8 mouse cellular contexts compared by ENCODE assay signal in the genomic region with DNA sequence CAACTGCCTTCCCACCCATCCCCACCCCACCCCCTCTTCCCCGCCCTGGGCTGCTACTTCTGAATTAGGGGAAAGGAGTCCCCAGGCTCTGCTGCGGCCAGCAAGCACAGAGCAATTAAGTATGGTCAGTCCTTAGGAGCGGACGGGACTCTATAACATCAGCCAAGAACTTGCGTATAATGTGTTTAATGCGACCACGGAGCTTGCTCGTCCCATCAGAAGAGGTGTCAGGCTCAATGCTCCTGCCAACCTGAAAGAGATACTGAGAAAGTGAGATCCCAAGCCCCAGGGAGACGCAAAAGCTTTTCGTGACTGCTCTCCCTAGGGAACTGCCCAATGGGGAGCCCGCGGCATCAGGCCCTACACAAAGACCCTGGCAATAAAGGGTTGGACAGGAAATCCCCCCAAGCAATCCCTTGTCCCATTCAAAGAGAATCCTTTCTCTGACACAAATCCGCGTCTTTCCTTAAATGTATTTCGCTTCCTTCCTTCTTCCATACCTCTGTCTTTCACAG. TPM values are rescaled to one million over a fixed set of nuclear protein-coding genes. Genes with fewer than 3 reads are reported as not detected.
A peak's percentile ranks its signal among the peaks of the same experiment; 100 is the strongest.
DNase-seq lines count a peak whose midpoint lies in the region; ATAC-seq and TF ChIP-seq lines count a peak whose summit lies in the region.

No protein-coding gene starts in this region.

- H3K4me1 ChIP-seq in liver, embryonic 12.5 days, result peaks cover 20% of the 10 kb centered on the region
- H3K4me1 ChIP-seq in stomach, embryonic 16.5 days (ENCODE audit: control insufficient read depth, insufficient read depth, low read length), result peaks cover 6% of the 10 kb centered on the region

- peak overlapping the region; percentile 63 for H3K27ac ChIP-seq in gastrocnemius, adult 2 months
- no peak overlapping the region for H3K27ac ChIP-seq in liver, embryonic 12.5 days
- peak overlapping the region; percentile 93 for H3K27ac ChIP-seq in stomach, embryonic 16.5 days (ENCODE audit: low read length)

- no peak for DNase-seq in gastrocnemius, adult 2 months
- DNase-seq in gastrocnemius, adult 18-20 months (ENCODE audit: low spot score), result no peak
- DNase-seq in right cerebral cortex, postnatal 25 days, result peak; percentile 3
- no peak for DNase-seq in right cerebral cortex, adult 18-20 months
- no peak for DNase-seq in spleen, postnatal 14 days (ENCODE audit: low spot score in 2 of 2)

- no peaks in the 10 kb centered on the region for H3K9me3 ChIP-seq in liver, embryonic 12.5 days (replicated peaks)
- no peaks in the 10 kb centered on the region for H3K9me3 ChIP-seq in stomach, embryonic 16.5 days (replicated peaks; ENCODE audit: control insufficient read depth, low read length)

- TF ChIP-seq CTCF in gastrocnemius, adult 2 months (IDR thresholded peaks at IDR 0.05), result no peak

- peak overlapping the region; percentile 89 for H3K4me2 ChIP-seq in liver, embryonic 12.5 days
- H3K4me2 ChIP-seq in stomach, embryonic 16.5 days (ENCODE audit: low read depth, low read length), result peak overlapping the region; percentile 81

- peaks cover 49% of the 10 kb centered on the region for H3K27me3 ChIP-seq in liver, embryonic 12.5 days (replicated peaks)
- no peaks in the 10 kb centered on the region for H3K27me3 ChIP-seq in stomach, embryonic 16.5 days (ENCODE audit: control insufficient read depth, insufficient read depth, low read length)

- no peaks in the 10 kb centered on the region for H3K36me3 ChIP-seq in liver, embryonic 12.5 days
- H3K36me3 ChIP-seq in stomach, embryonic 16.5 days (ENCODE audit: control insufficient read depth, insufficient read depth, low read length), result no peaks in the 10 kb centered on the region

- intact Hi-C loops in gastrocnemius, adult 2 months (cut with DNase I), result loop anchor here (10.0 kb wide), 1 partner anchor 352 kb away; no protein-coding TSS in a partner anchor

- peak overlapping the region; percentile 86 for H3K4me3 ChIP-seq in gastrocnemius, adult 2 months
- peak overlapping the region; percentile 58 for H3K4me3 ChIP-seq in liver, embryonic 12.5 days
- peak overlapping the region; percentile 74 for H3K4me3 ChIP-seq in stomach, embryonic 16.5 days (replicated peaks; ENCODE audit: low read length)

- H3K9ac ChIP-seq in liver, embryonic 12.5 days, result no peak overlapping the region
- H3K9ac ChIP-seq in stomach, embryonic 16.5 days (ENCODE audit: low read length), result peak overlapping the region; percentile 70

- no peak for ATAC-seq in liver, embryonic 12.5 days
- no peak for ATAC-seq in stomach, embryonic 16.5 days (ENCODE audit: insufficient read depth, low FRiP score)
- no peak for ATAC-seq in erythroblast, adult 5-6 weeks (replicated peaks; ENCODE audit: low FRiP score, poor library complexity, severe bottlenecking)

- 5% methylated on average over 15 of the region's 15 CpGs for WGBS in liver, embryonic 12.5 days (ENCODE audit: insufficient replicate concordance)
- WGBS in stomach, embryonic 16.5 days, result 6% methylated on average over 15 of the region's 15 CpGs

RNA-seq across cellular contexts. Expression of a gene that starts 0.4 kb away (rescaled TPM):
- total RNA-seq in gastrocnemius, adult 2 months (2021), result 1 to 10 TPM; 3.1 to 5.7 TPM
- 1 to 10 TPM; 2.7 to 5.4 TPM for total RNA-seq in gastrocnemius, adult 18-20 months (2021)
- 2.9 and 4.6 TPM in 2 replicates for polyA plus RNA-seq in liver, embryonic 12.5 days (2016; fragmentation: Nextera tagmentation; extraction: Ambion mirVana)
- polyA plus RNA-seq in stomach, embryonic 16.5 days (2015; fragmentation: Nextera tagmentation; extraction: Ambion mirVana), result 28.2 and 28.8 TPM in 2 replicates
- 2.7 and 11.3 TPM in 2 replicates for total RNA-seq in erythroblast, adult 5-6 weeks (2015; ENCODE audit: low replicate concordance)
- total RNA-seq in erythroblast, adult 5-6 weeks (2017; ENCODE audit: low replicate concordance), result 0.98 and 2.0 TPM in 2 replicates
